Mouse (Mus musculus) kidney, postnatal 0 days (tissue): ENCODE data around the gene Rab19. TPM values are rescaled to one million over a fixed set of nuclear protein-coding genes. Genes with fewer than 3 reads are reported as not detected.

Experiments
- ATAC-seq: fragments of 200-750 bp; cut with Nextera tagmentation; replicated peaks from 2 replicates; pipeline ENCODE4 v1.8.0; 2017; ENCODE audit warnings: low read depth, moderate number of reproducible peaks, moderate TSS enrichment, moderate library complexity; ENCODE audit not compliant: low FRiP score
- DNase-seq: peaks from one replicate; pipeline ENCODE4 v3.0.0-alpha.2; 2016; ENCODE audit warnings: low spot score
- H3K27ac ChIP-seq: fragments of 300-500 bp; sonication (generic); 2 replicates; pipeline ENCODE4 v1.5.1; 2014; ENCODE audit warnings: mild to moderate bottlenecking
- H3K27me3 ChIP-seq: fragments of 300-500 bp; sonication (generic); 2 replicates; pipeline ENCODE4 v1.6.1; 2014; ENCODE audit warnings: low read length, mixed read lengths; ENCODE audit not compliant: insufficient read depth
- H3K36me3 ChIP-seq: fragments of 300-500 bp; sonication (generic); 2 replicates; pipeline ENCODE4 v1.6.1; 2014; ENCODE audit warnings: low read length, mixed read lengths; ENCODE audit not compliant: insufficient read depth
- H3K4me1 ChIP-seq: fragments of 300-500 bp; sonication (generic); replicated peaks from 2 replicates; pipeline ENCODE4 v1.6.1; 2014; ENCODE audit warnings: antibody characterized with exemption, low read length, mixed read lengths; ENCODE audit not compliant: insufficient read depth
- H3K4me2 ChIP-seq: fragments of 300-500 bp; sonication (generic); 2 replicates; pipeline ENCODE4 v1.6.1; 2014; ENCODE audit warnings: mild to moderate bottlenecking, low read length, moderate library complexity, mixed read lengths
- H3K4me3 ChIP-seq: fragments of 300-500 bp; sonication (generic); replicated peaks from 2 replicates; pipeline ENCODE4 v1.5.1; 2014; ENCODE audit warnings: low read depth, low read length
- H3K9ac ChIP-seq: fragments of 300-500 bp; sonication (generic); 2 replicates; pipeline ENCODE4 v1.6.1; 2014; ENCODE audit warnings: low read depth, low read length
- H3K9me3 ChIP-seq: fragments of 300-500 bp; sonication (generic); replicated peaks from 2 replicates; pipeline ENCODE4 v1.6.1; 2016; ENCODE audit warnings: low read length, inconsistent platforms, mixed read lengths
- CTCF ChIP-seq: IDR thresholded peaks from 2 replicates; pipeline ENCODE4 v1.5.1; 2016; ENCODE audit warnings: antibody characterized with exemption, low read depth, mild to moderate bottlenecking, moderate library complexity
- WGBS: fragments of 180-500 bp; shearing (Covaris S2); extraction: QIAGEN DNeasy Blood & Tissue Kit; methylation state at CpG from one replicate; pipeline ENCODE4 v1.1.7; 2014; 5-methylcytosine and 5-hydroxymethylcytosine counted together
- polyA plus RNA-seq: library from polyadenylated mRNA; unstranded; fragments of >200 nt; fragmentation: Nextera tagmentation; extraction: Ambion mirVana; gene quantifications from 2 replicates; pipeline ENCODE4 v1.2.1, GENCODE M21; 2015

Rab19 gene
- 4.2 and 4.3 TPM in 2 replicates for polyA plus RNA-seq

DNA sequence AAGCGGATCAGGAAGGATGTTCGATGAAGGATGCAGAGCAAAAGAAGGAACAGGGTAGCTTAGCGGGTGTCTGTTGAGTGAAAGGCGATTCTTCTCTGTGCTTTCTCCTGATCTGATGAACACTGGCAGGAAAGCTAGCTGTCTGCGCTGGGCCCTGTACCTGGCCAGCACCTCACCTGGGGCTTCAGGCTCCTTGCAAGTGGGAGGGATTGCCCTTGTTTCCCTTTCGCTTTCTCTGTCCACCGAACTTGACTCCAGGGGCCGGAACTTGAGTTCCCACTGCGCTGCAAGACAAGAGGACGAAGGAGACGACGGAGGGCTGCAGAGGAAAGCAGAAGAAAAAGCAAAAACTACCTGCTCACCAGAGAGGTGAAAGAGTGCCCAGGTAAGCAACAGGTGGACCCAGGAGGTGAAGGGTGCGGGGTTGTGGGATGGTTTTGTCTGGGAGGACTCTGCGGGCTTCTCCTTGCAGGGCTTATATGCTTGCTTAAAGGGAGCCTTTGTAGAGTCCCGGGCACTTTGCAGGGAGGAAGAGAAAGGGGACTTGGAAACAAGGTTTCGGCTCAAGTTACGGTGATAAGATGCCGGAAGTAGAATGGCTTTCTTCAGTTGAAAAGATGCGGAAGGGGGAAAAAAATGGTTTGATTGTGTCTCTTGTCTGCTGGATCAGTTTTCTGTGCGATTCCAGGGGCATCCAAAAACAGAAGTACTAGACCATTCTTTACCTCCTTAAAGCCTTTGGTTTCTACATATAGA, at the start of gene Rab19:
Gene Rab19 (plus strand): TSS at position 51 of the 756 bp plus-strand sequence.
- 4% methylated on average over 20 of the region's 20 CpGs for WGBS
- Histone ChIP-seq H3K4me2 (peak within 1 kb of the TSS; percentile 85), H3K27ac (no peak within 1 kb of the TSS), H3K9me3 (no peaks in the 10 kb centered on the region), H3K36me3 (no peaks in the 10 kb centered on the region), H3K27me3 (no peaks in the 10 kb centered on the region), H3K4me1 (no peaks in the 10 kb centered on the region), H3K4me3 (peak within 1 kb of the TSS; percentile 49), H3K9ac (peak within 1 kb of the TSS; percentile 56)
- ATAC-seq = no peak
- DNase-seq = peak; percentile 59
- no peak for TF ChIP-seq CTCF

- H3K27ac ChIP-seq = no peak overlapping the region
- ATAC-seq = no peak
- no peak overlapping the region for H3K4me2 ChIP-seq
- H3K9ac ChIP-seq = no peak overlapping the region
- H3K36me3 ChIP-seq = peaks cover 25% of the 10 kb centered on the region
- H3K4me1 ChIP-seq = no peaks in the 10 kb centered on the region
- no peak for DNase-seq
- no peaks in the 10 kb centered on the region for H3K9me3 ChIP-seq
- H3K4me3 ChIP-seq = no peak overlapping the region
- TF ChIP-seq CTCF = no peak
- no peaks in the 10 kb centered on the region for H3K27me3 ChIP-seq
- WGBS = 77% methylated on average over 7 of the region's 7 CpGs
Observed at GRCm38 (mm10) chr6:39331998-39332700, 48.8 kb upstream of the Rab19 start.

GRCm38 (mm10) chr6:39334224-39334623, 46.8 kb upstream of the Rab19 start:
- H3K9me3 ChIP-seq = no peaks in the 10 kb centered on the region
- no peak overlapping the region for H3K27ac ChIP-seq
- no peaks in the 10 kb centered on the region for H3K4me1 ChIP-seq
- DNase-seq = no peak
- no peak for ATAC-seq
- 81% methylated on average over 7 of the region's 7 CpGs for WGBS
- no peak overlapping the region for H3K4me2 ChIP-seq
- H3K4me3 ChIP-seq = no peak overlapping the region
- no peak overlapping the region for H3K9ac ChIP-seq
- no peaks in the 10 kb centered on the region for H3K27me3 ChIP-seq
- H3K36me3 ChIP-seq = peaks cover 32% of the 10 kb centered on the region
- no peak for TF ChIP-seq CTCF

DNA sequence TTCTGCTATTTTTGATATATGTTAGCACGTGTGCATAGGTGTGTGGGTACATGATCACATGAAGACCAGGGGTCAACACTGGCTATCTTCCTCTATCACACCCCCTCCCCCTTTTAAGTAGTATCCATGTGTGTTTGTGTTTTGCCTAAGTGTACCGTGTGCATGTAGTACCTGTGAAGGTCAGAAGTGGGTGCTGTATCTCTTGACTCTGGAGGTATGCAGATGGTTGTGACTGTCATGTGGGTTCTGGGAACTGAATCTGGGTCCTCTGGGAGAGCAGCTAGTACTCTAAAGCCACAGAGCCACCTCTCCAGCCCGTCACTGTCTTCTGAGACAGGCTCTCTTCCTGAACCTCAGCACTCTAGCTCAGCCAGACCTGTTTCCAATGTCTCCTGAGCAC, 46.1 kb upstream of the Rab19 start:
- DNase-seq (no peak), ATAC-seq (no peak)
- Histone ChIP-seq H3K27ac (no peak overlapping the region), H3K4me3 (no peak overlapping the region), H3K9ac (no peak overlapping the region), H3K4me2 (no peak overlapping the region), H3K9me3 (no peaks in the 10 kb centered on the region), H3K27me3 (no peaks in the 10 kb centered on the region), H3K4me1 (no peaks in the 10 kb centered on the region), H3K36me3 (peaks cover 32% of the 10 kb centered on the region)
- no peak; the same call in 1 of the 2 replicates for TF ChIP-seq CTCF
- WGBS = over 99% methylated on average over 3 of the region's 3 CpGs

GRCm38 (mm10) chr6:39338359-39338758, 42.6 kb upstream of the Rab19 start:
- DNase-seq (no peak), ATAC-seq (no peak)
- WGBS = 94% methylated on average over 8 of the region's 8 CpGs
- H3K27me3 ChIP-seq = no peaks in the 10 kb centered on the region
- TF ChIP-seq CTCF = no peak
- no peak overlapping the region for H3K9ac ChIP-seq
- peaks cover 32% of the 10 kb centered on the region for H3K36me3 ChIP-seq
- H3K4me1 ChIP-seq = no peaks in the 10 kb centered on the region
- no peak overlapping the region for H3K4me3 ChIP-seq
- H3K27ac ChIP-seq = no peak overlapping the region
- no peak overlapping the region for H3K4me2 ChIP-seq
- H3K9me3 ChIP-seq = no peaks in the 10 kb centered on the region

- no peak for DNase-seq
- 40% methylated on average over 2 of the region's 2 CpGs for WGBS
- Histone ChIP-seq H3K27me3 (no peaks in the 10 kb centered on the region), H3K36me3 (peaks cover 20% of the 10 kb centered on the region), H3K4me3 (no peak overlapping the region), H3K27ac (no peak overlapping the region), H3K4me2 (no peak overlapping the region), H3K4me1 (no peaks in the 10 kb centered on the region), H3K9ac (no peak overlapping the region), H3K9me3 (no peaks in the 10 kb centered on the region)
- no peak for ATAC-seq
- no peak for TF ChIP-seq CTCF
Observed at GRCm38 (mm10) chr6:39341798-39342197, 39.2 kb upstream of the Rab19 start.
